ENCODE assay signal across 11 mouse cellular contexts in genomic region chr7:142461446-142461845, GRCm38 (mm10). TPM values are rescaled to one million over a fixed set of nuclear protein-coding genes. Genes with fewer than 3 reads are reported as not detected.
DNase-seq lines count a peak whose midpoint lies in the region; ATAC-seq and TF ChIP-seq lines count a peak whose summit lies in the region.
"Had no signal": no experiment of that assay in that cellular context is flagged by ENCODE, and none has a peak within 500 bp of the region (broad histone marks: within the 10 kb centered on the region; RNA-seq: fewer than 3 reads in every experiment).

No protein-coding gene starts in this region.

- 67% methylated on average over 2 of the region's 2 CpGs for WGBS in lung, adult 2 months
- WGBS in small intestine, adult 2 months = 78% methylated on average over 2 of the region's 2 CpGs

- H3K36me3 ChIP-seq in small intestine, adult 2 months (ENCODE audit: control insufficient read depth, insufficient read depth, low read length) = no peaks in the 10 kb centered on the region

- DNase-seq in lung, adult 2 months = no peak
- no peak for DNase-seq in lung, postnatal 36 days
- DNase-seq in left cerebral cortex, adult 9 months (ENCODE audit: low spot score in 2 of 2) = no peak
- DNase-seq in kidney, postnatal 36 days = no peak
- DNase-seq in left cerebral cortex, adult 18-20 months (ENCODE audit: low spot score in 2 of 2) = no peak

- TF ChIP-seq POLR2A in lung, adult 2 months (IDR thresholded peaks at IDR 0.05; ENCODE audit: borderline replicate concordance, extremely low read depth, low read depth, low read length) = no peak
- no peak for TF ChIP-seq POLR2A in small intestine, adult 2 months (IDR thresholded peaks at IDR 0.05; ENCODE audit: low read depth, low read length)

- no peak for TF ChIP-seq CTCF in lung, adult 2 months (IDR thresholded peaks at IDR 0.05; ENCODE audit: insufficient read depth, low read length)
- TF ChIP-seq CTCF in small intestine, adult 2 months (IDR thresholded peaks at IDR 0.05; ENCODE audit: extremely low read depth, insufficient read length, insufficient replicate concordance, low read depth, low read length) = no peak

- peak; percentile 23 for ATAC-seq in inflammation-experienced regulatory T-cells, adult 6 months

- 0 out of 2 replicates have a peak overlapping the region, but pooled peaks have one; percentile 62 for H3K27ac ChIP-seq in brown adipose tissue, adult 24 weeks (replicated peaks; ENCODE audit: low read depth, low read length)
- H3K27ac ChIP-seq in small intestine, adult 2 months (ENCODE audit: insufficient read depth, low read depth, low read length) = peak overlapping the region; percentile 8; the same call in 1 of the 2 replicates

- no peaks in the 10 kb centered on the region for H3K27me3 ChIP-seq in small intestine, adult 2 months (ENCODE audit: control insufficient read depth, insufficient read depth, low read length)

- H3K4me3 ChIP-seq in lung, adult 2 months (replicated peaks; ENCODE audit: extremely low read depth, low read depth, low read length) = peak overlapping the region; percentile 66
- peak overlapping the region; percentile 16; the same call in 1 of the 2 replicates for H3K4me3 ChIP-seq in brown adipose tissue, adult 24 weeks (ENCODE audit: insufficient read depth, low read depth, low read length)
- H3K4me3 ChIP-seq in small intestine, adult 2 months (ENCODE audit: low read depth, low read length) = peak overlapping the region; percentile 55

- H3K4me1 ChIP-seq in lung, adult 2 months (ENCODE audit: control insufficient read depth, insufficient read depth, low read length) = peaks cover 4% of the 10 kb centered on the region; the same call in 1 of the 2 replicates
- no peaks in the 10 kb centered on the region for H3K4me1 ChIP-seq in brown adipose tissue, adult 24 weeks (ENCODE audit: control insufficient read depth, insufficient read depth, insufficient read length, low read length)
- H3K4me1 ChIP-seq in small intestine, adult 2 months (ENCODE audit: control insufficient read depth, insufficient read depth, insufficient read length, low read length) = peaks cover 3% of the 10 kb centered on the region; the same call in 1 of the 2 replicates

RNA-seq across cellular contexts. Expression of gene Lsp1, which starts 0.8 kb away (rescaled TPM):
- polyA plus RNA-seq in lung, adult 2 months (2012; rRNA removed) = 131 and 188 TPM in 2 replicates
- polyA plus RNA-seq in brown adipose tissue, adult 24 weeks (2012; ENCODE audit: insufficient read depth, insufficient read length, missing spikeins) = 18.0 and 22.8 TPM in 2 replicates
- 1,000 to 10,000 TPM; 1,183 to 1,943 (median 1,210) TPM for polyA plus RNA-seq in inflammation-experienced regulatory T-cells, adult 6 months (2017; shearing (Covaris generic))
- polyA plus RNA-seq in small intestine, adult 2 months (2012; rRNA removed) = 29.4 and 48.0 TPM in 2 replicates
- 1 to 10 TPM; 4.2 to 5.7 TPM for total RNA-seq in left cerebral cortex, adult 18-20 months (2021)

RNA-seq across cellular contexts. Expression of gene Tnni2, which starts 19.8 kb away (rescaled TPM):
- polyA plus RNA-seq in lung, adult 2 months (2012; rRNA removed) = 3.1 and 223 TPM in 2 replicates
- 232 and 484 TPM in 2 replicates for polyA plus RNA-seq in brown adipose tissue, adult 24 weeks (2012; ENCODE audit: insufficient read depth, insufficient read length, missing spikeins)
- not detected for polyA plus RNA-seq in inflammation-experienced regulatory T-cells, adult 6 months (2017; shearing (Covaris generic))
- 0.35 and 2.9 TPM in 2 replicates for polyA plus RNA-seq in small intestine, adult 2 months (2012; rRNA removed)
- under 1 TPM in 1 of 2 experiments, not detected in 1; 0.44 TPM for total RNA-seq in left cerebral cortex, adult 18-20 months (2021)
- polyA plus RNA-seq: testis, adult 2 months had no signal

RNA-seq across cellular contexts. Expression of gene Syt8, which starts 26.8 kb away (rescaled TPM):
- polyA plus RNA-seq in lung, adult 2 months (2012; rRNA removed) = 0.19 and 8.6 TPM in 2 replicates
- not detected in 2 replicates for polyA plus RNA-seq in brown adipose tissue, adult 24 weeks (2012; ENCODE audit: insufficient read depth, insufficient read length, missing spikeins)
- polyA plus RNA-seq in inflammation-experienced regulatory T-cells, adult 6 months (2017; shearing (Covaris generic)) = not detected
- 1.4 and 66.8 TPM in 2 replicates for polyA plus RNA-seq in small intestine, adult 2 months (2012; rRNA removed)
- total RNA-seq in left cerebral cortex, adult 18-20 months (2021) = not detected
- total RNA-seq: layer of hippocampus, adult 18-20 months had no signal
- polyA plus RNA-seq: embryonic facial prominence, embryonic 11.5 days had no signal

RNA-seq across cellular contexts. Expression of gene Tnnt3, which starts 37.2 kb away (rescaled TPM):
- 4.1 and 64.7 TPM in 2 replicates for polyA plus RNA-seq in lung, adult 2 months (2012; rRNA removed)
- polyA plus RNA-seq in brown adipose tissue, adult 24 weeks (2012; ENCODE audit: insufficient read depth, insufficient read length, missing spikeins) = 455 and 586 TPM in 2 replicates
- 1 to 10 TPM; 2.5 to 3.8 (median 2.8) TPM for polyA plus RNA-seq in inflammation-experienced regulatory T-cells, adult 6 months (2017; shearing (Covaris generic))
- 0.10 TPM in 1 of 2 replicates, not detected in the other for polyA plus RNA-seq in small intestine, adult 2 months (2012; rRNA removed)
- not detected for total RNA-seq in left cerebral cortex, adult 18-20 months (2021)
- total RNA-seq: layer of hippocampus, adult 18-20 months had no signal
- polyA plus RNA-seq: testis, adult 2 months had no signal

Comparison
In these comparisons a context has a peak if more than half of its experiments do, and no peak if none do; other contexts are left out.
1. H3K4me3 ChIP-seq: peak in every context shown above with its lines; median percentile 66 in lung, adult 2 months; 55 in small intestine, adult 2 months; 16 in brown adipose tissue, adult 24 weeks.